Mouse (Mus musculus): ENCODE results near the gene Neil3. TPM values are rescaled to one million over a fixed set of nuclear protein-coding genes. Genes with fewer than 3 reads are reported as not detected.

Neil3 gene
- polyA plus RNA-seq, 1 experiment, result 2.0 TPM

- no peak overlapping the region for H3K4me2 ChIP-seq (ENCODE audit: low read depth)
- H3K36me3 ChIP-seq (ENCODE audit: control insufficient read depth, insufficient read depth), result no peaks in the 10 kb centered on the region
- TF ChIP-seq TCF3 (IDR thresholded peaks at IDR 0.05; ENCODE audit: insufficient read length, low read depth), result no peak
- TF ChIP-seq REST (IDR thresholded peaks at IDR 0.05; ENCODE audit: insufficient read depth, insufficient read length), result no peak
- no peak for TF ChIP-seq POLR2AphosphoS2 (IDR thresholded peaks at IDR 0.05; ENCODE audit: insufficient read length, low read depth)
- no peak for TF ChIP-seq CEBPB (IDR thresholded peaks at IDR 0.05; ENCODE audit: insufficient read depth, poor library complexity, severe bottlenecking)
- no peak overlapping the region for H3ac ChIP-seq (ENCODE audit: control insufficient read depth, insufficient read length)
- no peak overlapping the region for H3K4me3 ChIP-seq
- H3K27me3 ChIP-seq (ENCODE audit: control insufficient read depth, insufficient read depth, insufficient read length), result no peaks in the 10 kb centered on the region
- no peaks in the 10 kb centered on the region for H3K79me2 ChIP-seq (ENCODE audit: control insufficient read depth, insufficient read depth)
Measured at GRCm38 (mm10) chr8:53600826-53601225, 38.0 kb downstream of the Neil3 start.

- Histone ChIP-seq H3ac (ENCODE audit: control insufficient read depth, insufficient read length) (no peak overlapping the region), H3K4me3 (no peak overlapping the region), H3K36me3 (ENCODE audit: control insufficient read depth, insufficient read depth) (no peaks in the 10 kb centered on the region), H3K4me2 (ENCODE audit: low read depth) (no peak overlapping the region), H3K27me3 (ENCODE audit: control insufficient read depth, insufficient read depth, insufficient read length) (no peaks in the 10 kb centered on the region), H3K79me2 (ENCODE audit: control insufficient read depth, insufficient read depth) (no peaks in the 10 kb centered on the region)
- TF ChIP-seq USF1 (IDR thresholded peaks at IDR 0.05; ENCODE audit: low read depth) (no peak), MYOG (IDR thresholded peaks at IDR 0.05; ENCODE audit: control insufficient read depth in 1 of 3, insufficient read depth in 1 of 3, insufficient read length in 2 of 3, low read depth in 2 of 3) (no peak), E2F4 (IDR thresholded peaks at IDR 0.05; ENCODE audit: insufficient read depth) (no peak), REST (IDR thresholded peaks at IDR 0.05; ENCODE audit: insufficient read depth, insufficient read length) (no peak), MYOD1 (IDR thresholded peaks at IDR 0.05; ENCODE audit: control insufficient read depth in 1 of 3, insufficient read length in 2 of 3, low read depth in 2 of 3) (no peak), TCF12 (IDR thresholded peaks at IDR 0.05; ENCODE audit: insufficient read depth, poor library complexity, severe bottlenecking) (no peak), CEBPB (IDR thresholded peaks at IDR 0.05; ENCODE audit: insufficient read depth, poor library complexity, severe bottlenecking) (no peak), MAX (IDR thresholded peaks at IDR 0.05; ENCODE audit: low read depth) (no peak), POLR2A (IDR thresholded peaks at IDR 0.05; ENCODE audit: insufficient read length, low read depth) (no peak), POLR2AphosphoS2 (IDR thresholded peaks at IDR 0.05; ENCODE audit: insufficient read length, low read depth) (no peak), TCF3 (IDR thresholded peaks at IDR 0.05; ENCODE audit: insufficient read length, low read depth) (no peak), SRF (IDR thresholded peaks at IDR 0.05; ENCODE audit: control insufficient read depth, insufficient read length, low read depth) (no peak)
Measured at GRCm38 (mm10) chr8:53600025-53600811, 38.6 kb downstream of the Neil3 start.

GRCm38 (mm10) chr8:53598101-53598500 is 40.8 kb downstream of the Neil3 start:
- Histone ChIP-seq H3K79me2 (ENCODE audit: control insufficient read depth, insufficient read depth) (no peaks in the 10 kb centered on the region), H3K4me3 (no peak overlapping the region), H3ac (ENCODE audit: control insufficient read depth, insufficient read length) (no peak overlapping the region), H3K36me3 (ENCODE audit: control insufficient read depth, insufficient read depth) (no peaks in the 10 kb centered on the region), H3K4me2 (ENCODE audit: low read depth) (no peak overlapping the region), H3K27me3 (ENCODE audit: control insufficient read depth, insufficient read depth, insufficient read length) (no peaks in the 10 kb centered on the region)
- TF ChIP-seq POLR2AphosphoS2 (IDR thresholded peaks at IDR 0.05; ENCODE audit: insufficient read length, low read depth), result no peak
- no peak for TF ChIP-seq CEBPB (IDR thresholded peaks at IDR 0.05; ENCODE audit: insufficient read depth, poor library complexity, severe bottlenecking)
- no peak for TF ChIP-seq MYOG (IDR thresholded peaks at IDR 0.05; ENCODE audit: control insufficient read depth in 1 of 3, insufficient read depth in 1 of 3, insufficient read length in 2 of 3, low read depth in 2 of 3)
- TF ChIP-seq SRF (IDR thresholded peaks at IDR 0.05; ENCODE audit: control insufficient read depth, insufficient read length, low read depth), result no peak
- TF ChIP-seq REST (IDR thresholded peaks at IDR 0.05; ENCODE audit: insufficient read depth, insufficient read length), result no peak

GRCm38 (mm10) chr8:53591777-53592176 is 47.1 kb downstream of the Neil3 start:
- Histone ChIP-seq H3K27me3 (ENCODE audit: control insufficient read depth, insufficient read depth, insufficient read length) (no peaks in the 10 kb centered on the region), H3K36me3 (ENCODE audit: control insufficient read depth, insufficient read depth) (no peaks in the 10 kb centered on the region), H3K4me3 (no peak overlapping the region), H3ac (ENCODE audit: control insufficient read depth, insufficient read length) (no peak overlapping the region), H3K79me2 (ENCODE audit: control insufficient read depth, insufficient read depth) (no peaks in the 10 kb centered on the region), H3K4me2 (ENCODE audit: low read depth) (no peak overlapping the region)
- no peak for TF ChIP-seq MAX (IDR thresholded peaks at IDR 0.05; ENCODE audit: low read depth)
- no peak for TF ChIP-seq USF1 (IDR thresholded peaks at IDR 0.05; ENCODE audit: low read depth)
- no peak for TF ChIP-seq CEBPB (IDR thresholded peaks at IDR 0.05; ENCODE audit: insufficient read depth, poor library complexity, severe bottlenecking)
- no peak for TF ChIP-seq TCF12 (IDR thresholded peaks at IDR 0.05; ENCODE audit: insufficient read depth, poor library complexity, severe bottlenecking)
- no peak for TF ChIP-seq SRF (IDR thresholded peaks at IDR 0.05; ENCODE audit: control insufficient read depth, insufficient read length, low read depth)
- TF ChIP-seq MYOD1 (IDR thresholded peaks at IDR 0.05; ENCODE audit: control insufficient read depth in 1 of 3, insufficient read length in 2 of 3, low read depth in 2 of 3), result no peak
- TF ChIP-seq POLR2AphosphoS2 (IDR thresholded peaks at IDR 0.05; ENCODE audit: insufficient read length, low read depth), result no peak
- no peak for TF ChIP-seq E2F4 (IDR thresholded peaks at IDR 0.05; ENCODE audit: insufficient read depth)
- no peak for TF ChIP-seq TCF3 (IDR thresholded peaks at IDR 0.05; ENCODE audit: insufficient read length, low read depth)

GRCm38 (mm10) chr8:53573600-53573999 is 65.3 kb downstream of the Neil3 start:
- no peak overlapping the region for H3ac ChIP-seq (ENCODE audit: control insufficient read depth, insufficient read length)
- no peak overlapping the region for H3K4me2 ChIP-seq (ENCODE audit: low read depth)
- no peak overlapping the region for H3K4me3 ChIP-seq
- TF ChIP-seq MYOD1 (IDR thresholded peaks at IDR 0.05; ENCODE audit: control insufficient read depth in 1 of 3, insufficient read length in 2 of 3, low read depth in 2 of 3) (no peak), MAX (IDR thresholded peaks at IDR 0.05; ENCODE audit: low read depth) (no peak), MYOG (IDR thresholded peaks at IDR 0.05; ENCODE audit: control insufficient read depth in 1 of 3, insufficient read depth in 1 of 3, insufficient read length in 2 of 3, low read depth in 2 of 3) (no peak), REST (IDR thresholded peaks at IDR 0.05; ENCODE audit: insufficient read depth, insufficient read length) (no peak), POLR2A (IDR thresholded peaks at IDR 0.05; ENCODE audit: insufficient read length, low read depth) (no peak)
- H3K79me2 ChIP-seq (ENCODE audit: control insufficient read depth, insufficient read depth), result no peaks in the 10 kb centered on the region
- no peaks in the 10 kb centered on the region for H3K27me3 ChIP-seq (ENCODE audit: control insufficient read depth, insufficient read depth, insufficient read length)
- H3K36me3 ChIP-seq (ENCODE audit: control insufficient read depth, insufficient read depth), result no peaks in the 10 kb centered on the region

All from myocyte (in vitro differentiated cells).